Mouse (Mus musculus): ENCODE data around the gene H1foo. TPM values are rescaled to one million over a fixed set of nuclear protein-coding genes. Genes with fewer than 3 reads are reported as not detected.

H1foo gene
- polyA plus RNA-seq, 1 experiment from 2014 or later, result not detected

- Histone ChIP-seq H3K27ac (ENCODE audit: low read depth, low read length) (no peak overlapping the region), H3K27me3 (replicated peaks; ENCODE audit: control insufficient read depth, insufficient read depth, low read length) (peaks cover 7% of the 10 kb centered on the region; the same call in 1 of the 2 replicates), H3K9ac (ENCODE audit: low read depth, low read length) (no peak overlapping the region), H3K36me3 (ENCODE audit: control insufficient read depth, insufficient read depth) (no peaks in the 10 kb centered on the region), H3K9me3 (ENCODE audit: control insufficient read depth) (no peaks in the 10 kb centered on the region), H3K4me1 (replicated peaks; ENCODE audit: control insufficient read depth, insufficient read depth, low read length) (no peaks in the 10 kb centered on the region), H3K4me2 (replicated peaks; ENCODE audit: low read depth) (no peak overlapping the region), H3K4me3 (ENCODE audit: low read depth, low read length) (no peak overlapping the region)
- no peak for ATAC-seq
- no peak for TF ChIP-seq CTCF (IDR thresholded peaks at IDR 0.05; ENCODE audit: low read depth)
- 85% methylated on average over 7 of the region's 7 CpGs for WGBS
Observed at GRCm38 (mm10) chr6:115998758-115999157, 54.0 kb downstream of the H1foo start.

DNA sequence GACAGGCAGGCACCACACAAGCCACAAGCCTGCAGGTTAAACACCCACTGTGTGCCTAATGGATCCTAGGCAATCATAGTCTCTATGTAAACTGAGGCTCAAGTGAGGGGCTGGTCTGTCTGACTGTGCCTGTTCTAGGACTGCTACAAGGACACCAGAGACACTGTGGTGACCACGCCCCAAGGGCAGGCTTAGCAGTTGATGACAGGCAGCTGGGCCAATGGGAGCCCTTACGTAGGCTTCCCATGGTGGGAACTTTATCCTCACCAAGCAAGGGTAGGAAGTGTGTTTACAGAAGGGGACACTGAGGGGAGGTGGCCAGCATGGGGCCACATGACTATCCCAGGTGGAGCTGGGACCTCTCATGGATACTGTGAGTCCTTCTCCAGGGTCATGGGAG lies 54.5 kb downstream of the H1foo start:
- TF ChIP-seq CTCF (IDR thresholded peaks at IDR 0.05; ENCODE audit: low read depth), result no peak
- Histone ChIP-seq H3K4me2 (replicated peaks; ENCODE audit: low read depth) (no peak overlapping the region), H3K9ac (ENCODE audit: low read depth, low read length) (no peak overlapping the region), H3K27ac (ENCODE audit: low read depth, low read length) (no peak overlapping the region), H3K4me3 (ENCODE audit: low read depth, low read length) (no peak overlapping the region), H3K9me3 (ENCODE audit: control insufficient read depth) (no peaks in the 10 kb centered on the region), H3K4me1 (replicated peaks; ENCODE audit: control insufficient read depth, insufficient read depth, low read length) (no peaks in the 10 kb centered on the region), H3K27me3 (replicated peaks; ENCODE audit: control insufficient read depth, insufficient read depth, low read length) (peaks cover 2% of the 10 kb centered on the region; the same call in 1 of the 2 replicates), H3K36me3 (ENCODE audit: control insufficient read depth, insufficient read depth) (no peaks in the 10 kb centered on the region)
- no peak for ATAC-seq
- 90% methylated on average over 2 of the region's 2 CpGs for WGBS

Other genes with a start within 250 kb of the H1foo start
- gene Tmem40, start 182.5 kb upstream of the H1foo start, polyA plus RNA-seq (2015; fragmentation: Nextera tagmentation; extraction: Ambion mirVana), result 0.17 and 0.43 TPM in 2 replicates
- gene Cand2, start 170.4 kb upstream of the H1foo start, polyA plus RNA-seq (2015; fragmentation: Nextera tagmentation; extraction: Ambion mirVana), result 2.2 and 2.4 TPM in 2 replicates
- gene Rpl32, start 136.2 kb upstream of the H1foo start, polyA plus RNA-seq (2015; fragmentation: Nextera tagmentation; extraction: Ambion mirVana), result 1,370 and 1,375 TPM in 2 replicates
- gene Efcab12, start 106.5 kb upstream of the H1foo start, polyA plus RNA-seq (2015; fragmentation: Nextera tagmentation; extraction: Ambion mirVana), result 0.05 and 0.18 TPM in 2 replicates
- gene Mbd4, start 91.6 kb upstream of the H1foo start, polyA plus RNA-seq (2015; fragmentation: Nextera tagmentation; extraction: Ambion mirVana), result 3.4 and 3.5 TPM in 2 replicates
- 3.0 and 3.1 TPM in 2 replicates for gene Ift122, start 91.5 kb upstream of the H1foo start, polyA plus RNA-seq (2015; fragmentation: Nextera tagmentation; extraction: Ambion mirVana)
- 0.16 TPM in 1 of 2 replicates, not detected in the other for gene Rho, start 13.2 kb upstream of the H1foo start, polyA plus RNA-seq (2015; fragmentation: Nextera tagmentation; extraction: Ambion mirVana)
- 8.2 and 9.6 TPM in 2 replicates for gene Plxnd1, start 50.1 kb downstream of the H1foo start, polyA plus RNA-seq (2015; fragmentation: Nextera tagmentation; extraction: Ambion mirVana)
- gene Tmcc1, start 248.5 kb downstream of the H1foo start, polyA plus RNA-seq (2015; fragmentation: Nextera tagmentation; extraction: Ambion mirVana), result 8.0 and 9.2 TPM in 2 replicates